Mouse (Mus musculus): ENCODE measurements at regions not wholly inside any gene's neighbourhood (a gene's known extent, or its start where the extent isn't known, plus 50 kb on each side); places are given as distances from the start of the nearest gene placed in this dataset.

DNA sequence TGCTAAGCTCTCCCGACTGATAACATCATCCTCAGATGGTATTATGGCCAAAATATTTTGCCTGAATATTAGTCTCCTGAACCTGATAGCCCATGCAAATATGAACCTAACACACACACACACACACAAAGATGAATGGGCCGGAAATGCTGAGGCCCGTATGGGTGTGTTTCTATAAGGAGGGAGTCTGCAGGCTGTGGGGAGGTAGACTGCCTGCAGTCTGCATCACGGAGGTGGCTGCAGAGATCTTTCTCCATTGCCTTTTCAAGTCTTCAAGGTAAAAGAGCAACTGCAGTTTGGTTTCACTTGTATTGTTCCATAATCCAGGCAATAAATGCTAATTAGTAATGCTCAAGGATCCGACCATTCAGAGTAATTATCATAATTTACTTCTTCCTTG, 424.3 kb upstream of the Ubash3b start:
- no peak overlapping the region for H3K27ac ChIP-seq (ENCODE audit: insufficient read depth, low read depth, low read length)

DNA sequence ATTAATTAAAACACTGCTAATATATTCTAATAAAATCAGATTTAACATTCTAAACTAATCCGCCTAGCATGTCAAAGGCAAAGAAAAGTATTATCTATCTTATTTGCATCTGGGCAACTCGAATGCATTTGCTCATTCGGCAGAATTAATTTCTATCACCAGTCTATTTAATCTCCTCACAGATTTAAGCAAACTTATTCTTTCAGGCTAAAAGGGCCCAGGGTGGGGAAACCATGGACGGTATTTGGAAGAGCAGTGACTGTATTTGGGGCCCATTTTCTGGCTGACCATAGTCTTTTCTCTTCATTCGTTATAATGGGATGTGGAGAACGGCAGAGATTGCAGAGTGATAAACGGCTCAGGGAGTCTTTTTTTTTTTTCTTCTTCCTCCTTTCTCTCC, 423.5 kb upstream of the Ubash3b start:
- H3K27ac ChIP-seq (ENCODE audit: insufficient read depth, low read depth, low read length), result no peak overlapping the region
- peaks cover 19% of the 10 kb centered on the region for H3K4me1 ChIP-seq (ENCODE audit: control insufficient read depth, insufficient read depth, low read length)
- no peak overlapping the region for H3K4me3 ChIP-seq (ENCODE audit: insufficient read depth, low read length)
- no peak for TF ChIP-seq POLR2A (IDR thresholded peaks at IDR 0.05; ENCODE audit: borderline replicate concordance, low read depth, low read length)
- TF ChIP-seq CTCF (IDR thresholded peaks at IDR 0.05; ENCODE audit: low read depth, low read length), result no peak

More for the DNA sequence above, 424.3 kb upstream of the Ubash3b start:
- no peak overlapping the region for H3K4me3 ChIP-seq (ENCODE audit: insufficient read depth, low read length)
- H3K4me1 ChIP-seq (ENCODE audit: control insufficient read depth, insufficient read depth, low read length), result peaks cover 19% of the 10 kb centered on the region
- TF ChIP-seq POLR2A (IDR thresholded peaks at IDR 0.05; ENCODE audit: borderline replicate concordance, low read depth, low read length) (no peak), CTCF (IDR thresholded peaks at IDR 0.05; ENCODE audit: low read depth, low read length) (no peak)

DNA sequence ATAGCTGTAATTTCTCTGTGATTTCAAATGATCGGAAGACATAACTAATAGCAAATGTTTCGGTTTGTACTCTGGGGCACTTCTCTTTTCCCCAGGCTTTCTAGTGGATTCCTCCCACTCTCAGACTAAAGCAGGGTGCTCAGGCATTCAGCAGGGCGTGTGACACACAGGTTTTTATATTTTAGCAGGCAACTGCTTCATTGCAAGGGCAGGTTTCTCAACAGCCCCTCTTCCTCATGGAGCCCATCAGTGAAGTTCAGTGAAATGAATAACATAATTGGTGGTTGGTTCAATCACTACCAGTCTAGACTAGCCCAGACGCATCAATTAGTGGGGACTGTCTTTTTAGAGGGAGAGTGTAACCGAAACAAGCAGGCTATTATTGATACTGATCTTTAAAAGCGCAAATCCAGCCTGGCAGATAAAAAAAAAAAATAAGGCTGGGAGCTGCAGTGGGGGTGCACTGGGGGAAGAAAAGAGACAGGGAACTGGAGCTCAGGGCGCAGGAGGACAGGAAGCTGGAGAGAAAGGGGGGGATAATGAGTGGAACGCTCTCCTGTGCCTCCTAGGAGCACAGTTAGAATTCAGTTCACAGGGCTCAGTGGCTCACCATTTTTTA, 422.3 kb upstream of the Ubash3b start:
- no peak overlapping the region for H3K27ac ChIP-seq (ENCODE audit: insufficient read depth, low read depth, low read length)
- peaks cover 10% of the 10 kb centered on the region for H3K4me1 ChIP-seq (ENCODE audit: control insufficient read depth, insufficient read depth, low read length)
- TF ChIP-seq POLR2A (IDR thresholded peaks at IDR 0.05; ENCODE audit: borderline replicate concordance, low read depth, low read length), result no peak
- no peak for TF ChIP-seq CTCF (IDR thresholded peaks at IDR 0.05; ENCODE audit: low read depth, low read length)
- H3K4me3 ChIP-seq (ENCODE audit: insufficient read depth, low read length), result no peak overlapping the region

DNA sequence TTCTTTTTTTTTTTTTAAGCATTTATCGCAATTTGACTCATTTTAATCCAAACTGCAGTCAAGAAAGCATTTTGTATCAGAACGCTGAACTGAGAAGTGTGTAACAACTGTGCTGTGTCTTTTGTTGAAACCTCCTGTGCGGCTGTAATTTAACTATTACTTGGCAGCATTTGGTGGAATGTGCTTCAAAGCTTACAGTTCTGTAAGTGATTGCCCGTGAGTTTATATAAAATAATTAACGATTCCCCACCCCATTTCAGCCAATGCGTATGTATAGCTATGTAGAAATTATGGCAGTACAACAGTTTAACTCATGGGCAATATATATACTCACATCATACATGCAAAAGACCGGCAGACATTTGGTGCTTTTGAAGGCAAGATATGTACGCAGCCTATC, 421.8 kb upstream of the Ubash3b start:
- no peak overlapping the region for H3K4me3 ChIP-seq (ENCODE audit: insufficient read depth, low read length)
- H3K4me1 ChIP-seq (ENCODE audit: control insufficient read depth, insufficient read depth, low read length), result peaks cover 7% of the 10 kb centered on the region
- H3K27ac ChIP-seq (ENCODE audit: insufficient read depth, low read depth, low read length), result no peak overlapping the region
- TF ChIP-seq POLR2A (IDR thresholded peaks at IDR 0.05; ENCODE audit: borderline replicate concordance, low read depth, low read length) (no peak), CTCF (IDR thresholded peaks at IDR 0.05; ENCODE audit: low read depth, low read length) (no peak)

DNA sequence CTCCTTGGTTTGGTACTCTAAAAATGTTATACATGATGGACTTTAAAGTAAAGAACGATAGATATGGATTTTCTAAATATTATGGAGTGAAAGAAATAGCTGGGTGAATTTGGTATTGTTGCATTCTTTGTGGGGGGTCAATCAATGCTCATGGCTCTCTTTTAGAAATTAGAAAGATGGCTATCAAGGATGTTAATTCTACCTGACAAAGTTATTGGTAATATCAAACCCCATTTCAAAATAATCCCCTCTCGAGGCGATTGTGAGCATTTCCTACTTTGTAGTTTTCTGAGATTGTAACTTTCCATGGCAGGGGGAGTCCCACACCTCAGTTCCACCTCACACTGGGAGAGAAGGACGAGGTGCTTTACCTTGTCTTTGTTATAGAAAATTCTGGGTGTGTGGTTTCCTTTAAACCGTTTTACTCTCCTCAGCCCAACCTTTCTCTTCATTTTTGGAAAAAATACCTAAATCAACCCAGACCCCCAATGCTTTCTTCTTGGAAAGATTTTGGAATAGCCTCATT, 421.3 kb upstream of the Ubash3b start:
- H3K4me1 ChIP-seq (ENCODE audit: control insufficient read depth, insufficient read depth, low read length), result peaks cover 12% of the 10 kb centered on the region
- H3K27ac ChIP-seq (ENCODE audit: insufficient read depth, low read depth, low read length), result no peak overlapping the region
- H3K4me3 ChIP-seq (ENCODE audit: insufficient read depth, low read length), result no peak overlapping the region
- TF ChIP-seq CTCF (IDR thresholded peaks at IDR 0.05; ENCODE audit: low read depth, low read length) (no peak), POLR2A (IDR thresholded peaks at IDR 0.05; ENCODE audit: borderline replicate concordance, low read depth, low read length) (no peak)

DNA sequence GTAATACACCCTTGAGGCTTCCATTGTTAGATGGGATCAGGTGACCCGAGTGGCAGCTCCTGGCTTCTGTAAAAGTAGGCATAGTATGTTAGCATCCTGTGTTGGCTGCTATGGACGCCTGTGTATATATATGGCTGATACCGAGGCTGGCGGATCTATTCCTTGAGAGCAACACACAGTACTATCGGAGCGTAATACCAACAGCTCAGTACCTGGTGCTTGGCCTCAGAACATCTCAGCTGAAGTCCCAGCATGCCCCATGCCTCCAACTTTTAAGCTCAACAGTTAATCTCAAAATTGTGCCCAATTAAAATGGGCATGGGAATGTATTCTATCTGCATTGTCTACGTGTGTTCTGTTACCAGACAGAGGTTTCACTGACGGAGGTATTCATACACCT, 420.7 kb upstream of the Ubash3b start:
- TF ChIP-seq CTCF (IDR thresholded peaks at IDR 0.05; ENCODE audit: low read depth, low read length) (no peak), POLR2A (IDR thresholded peaks at IDR 0.05; ENCODE audit: borderline replicate concordance, low read depth, low read length) (no peak)
- Histone ChIP-seq H3K27ac (ENCODE audit: insufficient read depth, low read depth, low read length) (no peak overlapping the region), H3K4me3 (ENCODE audit: insufficient read depth, low read length) (no peak overlapping the region), H3K4me1 (ENCODE audit: control insufficient read depth, insufficient read depth, low read length) (peaks cover 13% of the 10 kb centered on the region)

DNA sequence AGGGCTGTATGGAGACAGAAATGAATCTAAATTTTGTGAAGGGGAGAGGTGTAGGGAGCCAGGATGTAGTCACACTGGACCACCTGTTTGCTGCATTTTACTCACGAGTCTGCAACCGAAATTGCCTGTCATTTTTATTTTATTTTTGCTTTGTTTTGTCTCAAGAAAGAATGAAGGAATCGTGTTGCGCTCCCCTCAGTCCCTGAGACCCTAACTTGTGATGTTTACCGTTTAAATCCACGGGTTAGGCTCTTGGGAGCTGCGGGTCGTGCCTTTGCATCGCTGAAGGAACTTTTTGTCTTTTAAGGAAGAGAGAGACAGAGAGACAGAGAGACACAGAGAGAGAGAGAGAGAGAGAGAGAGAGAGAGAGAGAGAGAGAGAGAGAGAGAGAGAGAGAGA, 420.2 kb upstream of the Ubash3b start:
- TF ChIP-seq CTCF (IDR thresholded peaks at IDR 0.05; ENCODE audit: low read depth, low read length), result no peak
- TF ChIP-seq POLR2A (IDR thresholded peaks at IDR 0.05; ENCODE audit: borderline replicate concordance, low read depth, low read length), result no peak
- no peak overlapping the region for H3K4me3 ChIP-seq (ENCODE audit: insufficient read depth, low read length)
- no peak overlapping the region for H3K27ac ChIP-seq (ENCODE audit: insufficient read depth, low read depth, low read length)
- H3K4me1 ChIP-seq (ENCODE audit: control insufficient read depth, insufficient read depth, low read length), result peaks cover 13% of the 10 kb centered on the region

DNA sequence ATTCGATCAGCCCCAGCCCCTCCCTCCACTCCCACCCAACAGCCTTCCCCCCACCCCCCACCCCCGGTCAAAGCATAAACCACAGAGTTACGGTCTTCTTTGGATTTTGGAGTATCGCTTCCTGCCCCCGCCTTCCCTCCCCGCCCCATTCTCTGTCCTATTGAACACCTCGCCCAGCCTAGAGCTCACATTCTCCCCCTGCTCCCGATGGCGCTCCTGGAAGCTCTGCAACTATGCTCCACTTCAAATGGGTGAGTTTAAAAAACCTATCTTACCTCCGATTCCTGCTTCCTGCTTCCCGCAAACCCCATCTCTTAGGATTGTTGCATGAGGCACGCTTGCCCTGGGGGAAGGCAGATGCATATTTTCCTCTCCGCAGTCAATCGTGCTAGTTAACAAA, 419.7 kb upstream of the Ubash3b start:
- Histone ChIP-seq H3K4me3 (ENCODE audit: insufficient read depth, low read length) (peak overlapping the region; percentile 42), H3K27ac (ENCODE audit: insufficient read depth, low read depth, low read length) (no peak overlapping the region), H3K4me1 (ENCODE audit: control insufficient read depth, insufficient read depth, low read length) (peaks cover 16% of the 10 kb centered on the region)
- TF ChIP-seq CTCF (IDR thresholded peaks at IDR 0.05; ENCODE audit: low read depth, low read length) (no peak), POLR2A (IDR thresholded peaks at IDR 0.05; ENCODE audit: borderline replicate concordance, low read depth, low read length) (no peak)

DNA sequence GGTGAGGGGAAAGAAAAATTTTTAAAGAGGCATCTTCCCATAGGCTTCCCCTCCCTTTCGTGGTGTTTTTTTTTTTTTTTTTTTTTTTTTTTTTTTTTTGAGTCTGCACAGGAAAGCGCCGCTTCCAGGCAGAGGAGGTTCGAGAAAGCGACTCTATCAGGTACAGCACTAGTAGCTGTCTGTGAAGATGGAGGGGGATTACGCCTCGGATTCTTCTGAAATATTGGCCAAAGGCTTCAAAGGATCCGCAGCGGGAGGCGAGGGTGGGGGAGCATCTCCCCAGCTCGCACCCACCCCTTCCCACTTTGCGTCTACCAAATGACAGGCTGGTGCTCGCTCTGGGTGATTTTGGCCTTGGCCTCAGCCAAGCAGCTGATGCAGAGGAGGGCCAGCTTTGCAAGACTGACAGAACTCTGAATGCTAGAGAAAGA, 419.1 kb upstream of the Ubash3b start:
- Histone ChIP-seq H3K27ac (ENCODE audit: insufficient read depth, low read depth, low read length) (no peak overlapping the region), H3K4me1 (ENCODE audit: control insufficient read depth, insufficient read depth, low read length) (peaks cover 21% of the 10 kb centered on the region), H3K4me3 (ENCODE audit: insufficient read depth, low read length) (peak overlapping the region; percentile 44)
- TF ChIP-seq CTCF (IDR thresholded peaks at IDR 0.05; ENCODE audit: low read depth, low read length) (no peak), POLR2A (IDR thresholded peaks at IDR 0.05; ENCODE audit: borderline replicate concordance, low read depth, low read length) (no peak)

DNA sequence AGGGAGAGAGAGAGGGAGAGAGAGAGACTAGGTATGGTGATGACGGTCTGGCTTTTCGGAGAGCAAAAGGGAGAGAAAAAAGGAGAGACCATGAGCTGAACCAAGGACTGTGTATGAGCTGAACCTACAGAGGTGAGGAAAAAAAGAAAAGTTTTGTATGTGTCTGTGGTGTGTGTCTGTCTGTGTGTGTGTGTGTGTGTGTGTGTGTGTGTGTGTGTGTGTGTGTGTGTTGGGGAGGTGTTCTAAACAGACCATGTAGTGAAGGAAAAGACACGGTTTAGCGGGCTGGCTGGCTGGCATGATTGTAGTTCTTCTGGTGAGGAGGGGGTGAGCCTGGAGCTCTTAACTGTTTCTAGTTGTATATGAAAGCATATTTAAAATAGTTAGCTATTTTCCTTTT, 418.6 kb upstream of the Ubash3b start:
- no peak overlapping the region for H3K4me3 ChIP-seq (ENCODE audit: insufficient read depth, low read length)
- no peak overlapping the region for H3K27ac ChIP-seq (ENCODE audit: insufficient read depth, low read depth, low read length)
- H3K4me1 ChIP-seq (ENCODE audit: control insufficient read depth, insufficient read depth, low read length), result peaks cover 21% of the 10 kb centered on the region
- no peak for TF ChIP-seq POLR2A (IDR thresholded peaks at IDR 0.05; ENCODE audit: borderline replicate concordance, low read depth, low read length)
- no peak for TF ChIP-seq CTCF (IDR thresholded peaks at IDR 0.05; ENCODE audit: low read depth, low read length)
